Mouse (Mus musculus) layer of hippocampus, adult 9-11 months (tissue): ENCODE results near the gene Zdhhc21.

Experiments
- DNase-seq: peaks from one replicate; pipeline ENCODE4 v3.0.0; 2022

Zdhhc21 gene

GRCm38 (mm10) chr4:82859131-82860125 lies at the start of gene Zdhhc21:
Gene Zdhhc21 (minus strand): TSS chr4:82859958.
- peak; percentile 65 for DNase-seq

- no peak for DNase-seq
Measured at GRCm38 (mm10) chr4:82895227-82895626, 35.5 kb upstream of the Zdhhc21 start.

GRCm38 (mm10) chr4:82892247-82892646 lies 32.5 kb upstream of the Zdhhc21 start:
- no peak for DNase-seq

GRCm38 (mm10) chr4:82891566-82891965 lies 31.8 kb upstream of the Zdhhc21 start:
- DNase-seq = no peak

- peak; percentile 12 for DNase-seq
Measured at GRCm38 (mm10) chr4:82891049-82891448, 31.3 kb upstream of the Zdhhc21 start.

GRCm38 (mm10) chr4:82890585-82890984 lies 30.8 kb upstream of the Zdhhc21 start:
- no peak for DNase-seq

GRCm38 (mm10) chr4:82886148-82886547 lies 26.4 kb upstream of the Zdhhc21 start:
- DNase-seq = no peak

GRCm38 (mm10) chr4:82885535-82885913 lies 25.8 kb upstream of the Zdhhc21 start:
- DNase-seq = no peak

- no peak for DNase-seq
Measured at GRCm38 (mm10) chr4:82884636-82885534, 25.1 kb upstream of the Zdhhc21 start, which contains the start of gene Cer1. Gene Cer1 (minus strand): TSS chr4:82885148.

GRCm38 (mm10) chr4:82882500-82882899 lies 22.7 kb upstream of the Zdhhc21 start:
- no peak for DNase-seq

- no peak for DNase-seq
Measured at GRCm38 (mm10) chr4:82881366-82881765, 21.6 kb upstream of the Zdhhc21 start.

- DNase-seq = no peak
Measured at GRCm38 (mm10) chr4:82880243-82880642, 20.5 kb upstream of the Zdhhc21 start.

- peak; percentile 55 for DNase-seq
Measured at GRCm38 (mm10) chr4:82879152-82879551, 19.4 kb upstream of the Zdhhc21 start.

- DNase-seq = no peak
Measured at GRCm38 (mm10) chr4:82876656-82877055, 16.9 kb upstream of the Zdhhc21 start.

- DNase-seq = no peak
Measured at GRCm38 (mm10) chr4:82875532-82875931, 15.8 kb upstream of the Zdhhc21 start.

- DNase-seq = no peak
Measured at GRCm38 (mm10) chr4:82874791-82875190, 15.0 kb upstream of the Zdhhc21 start.

- DNase-seq = no peak
Measured at GRCm38 (mm10) chr4:82872548-82872947, 12.8 kb upstream of the Zdhhc21 start.

- DNase-seq = no peak
Measured at GRCm38 (mm10) chr4:82872121-82872520, 12.4 kb upstream of the Zdhhc21 start.

GRCm38 (mm10) chr4:82870931-82871330 lies 11.2 kb upstream of the Zdhhc21 start:
- DNase-seq = no peak

GRCm38 (mm10) chr4:82867731-82868445 lies 8.1 kb upstream of the Zdhhc21 start:
- no peak for DNase-seq

- no peak for DNase-seq
Measured at GRCm38 (mm10) chr4:82867111-82867510, 7.4 kb upstream of the Zdhhc21 start.

GRCm38 (mm10) chr4:82864974-82865699 lies 5.4 kb upstream of the Zdhhc21 start:
- DNase-seq = no peak
